Mouse (Mus musculus) myocyte (in vitro differentiated cells): ENCODE data around the gene Prex1.

Source experiments
- CEBPB ChIP-seq: IDR thresholded peaks from 2 replicates; pipeline ENCODE4 v1.6.1; 2011; ENCODE audit warnings: mild to moderate bottlenecking, moderate library complexity; ENCODE audit not compliant: poor library complexity, insufficient read depth, severe bottlenecking
- MYOD1 ChIP-seq, 3 experiments: IDR thresholded peaks; one replicate each; pipeline ENCODE4 v1.6.1; 2011; ENCODE audit warnings: control low read depth in 2 of 3, low read depth in 2 of 3, mild to moderate bottlenecking in 2 of 3, moderate library complexity in 1 of 3; ENCODE audit not compliant: insufficient read length in 2 of 3, control insufficient read depth in 1 of 3

DNA sequence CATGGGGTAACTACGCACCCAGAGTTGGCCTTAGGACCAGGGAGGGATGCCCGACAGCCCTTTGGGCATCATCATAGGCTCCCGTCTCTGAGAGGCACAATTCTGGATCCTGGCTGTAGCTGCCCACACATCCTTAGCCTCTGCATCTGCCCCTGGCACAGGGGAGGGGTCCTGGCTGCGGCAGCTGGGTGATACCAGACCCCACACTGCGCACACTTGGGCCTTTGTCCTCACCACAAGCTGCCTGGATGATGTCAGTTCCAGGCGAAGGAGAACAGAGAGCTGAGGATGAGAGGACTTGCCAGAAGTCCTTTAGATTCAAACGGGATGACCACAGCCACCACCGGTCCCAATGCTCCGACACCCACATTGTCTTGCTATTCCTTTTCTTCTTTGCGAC lies 78.1 kb downstream of the Prex1 start:
- TF ChIP-seq CEBPB, result no peak
- TF ChIP-seq MYOD1 (IDR thresholded peaks at IDR 0.05; ENCODE audit: control insufficient read depth in 1 of 3, insufficient read length in 2 of 3, low read depth in 2 of 3), result no peak
